Mouse (Mus musculus): ENCODE measurements around the gene Mettl27.
"Not testable (repeated sequence)": the region's sequence is repeated elsewhere in the genome, so short reads cannot be mapped to it uniquely, and the experiment has no call there.

Gene Mettl27

GRCm38 (mm10) chr5:134920106-134920687 lies 12.0 kb upstream of the Mettl27 start:
- DNase-seq (ENCODE audit: low spot score in 2 of 2) = no peak

DNA sequence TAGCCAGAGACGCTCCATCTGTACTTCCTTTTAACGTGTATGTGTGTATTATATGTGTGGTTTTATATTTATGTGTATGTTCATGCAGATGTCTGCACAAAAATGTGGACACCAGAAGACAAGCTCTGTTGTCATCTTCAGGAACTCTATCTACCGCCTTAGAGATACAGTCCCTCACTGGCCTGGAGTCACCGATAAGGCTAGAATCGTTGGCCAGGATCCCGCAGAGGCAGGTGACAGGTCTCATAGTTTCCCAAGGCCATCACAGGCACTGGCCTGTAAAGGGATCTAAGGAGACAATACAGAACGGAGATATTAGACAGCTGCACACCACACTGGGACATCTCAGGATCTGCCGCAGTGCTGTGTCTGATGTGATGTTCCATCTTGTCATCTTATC lies 11.1 kb upstream of the Mettl27 start:
- no peak for DNase-seq (ENCODE audit: low spot score in 2 of 2)

- no peak for DNase-seq (ENCODE audit: low spot score in 2 of 2)
Measured at GRCm38 (mm10) chr5:134923141-134923540, 9.0 kb upstream of the Mettl27 start.

- DNase-seq (ENCODE audit: low spot score in 2 of 2) = no peak
Measured at GRCm38 (mm10) chr5:134926726-134927125, 5.4 kb upstream of the Mettl27 start.

DNA sequence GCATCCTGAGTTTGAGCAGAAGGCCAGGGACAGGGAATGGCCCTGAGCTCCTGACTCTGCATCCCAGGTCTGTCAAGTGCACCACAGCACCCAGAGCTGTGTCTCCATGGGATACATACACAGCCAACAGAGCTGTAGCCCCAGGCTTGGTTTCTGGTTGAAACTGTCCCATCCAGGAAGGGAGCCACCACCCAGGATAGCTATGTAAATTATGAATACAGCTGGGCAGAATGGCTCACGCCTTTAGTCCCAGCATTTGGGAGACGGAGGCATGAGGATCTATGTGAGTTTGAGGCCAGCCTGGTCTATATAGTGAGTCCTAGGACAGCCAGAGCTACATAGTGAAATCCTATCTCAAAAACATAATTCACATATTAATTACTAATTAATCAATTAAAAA lies 2.2 kb upstream of the Mettl27 start:
- no peak for DNase-seq (ENCODE audit: low spot score in 2 of 2)

GRCm38 (mm10) chr5:134932903-134933276 lies 722 bp downstream of the Mettl27 start:
- peak in 1 of 2 experiments; percentile 39 for DNase-seq (ENCODE audit: low spot score in 2 of 2)

DNA sequence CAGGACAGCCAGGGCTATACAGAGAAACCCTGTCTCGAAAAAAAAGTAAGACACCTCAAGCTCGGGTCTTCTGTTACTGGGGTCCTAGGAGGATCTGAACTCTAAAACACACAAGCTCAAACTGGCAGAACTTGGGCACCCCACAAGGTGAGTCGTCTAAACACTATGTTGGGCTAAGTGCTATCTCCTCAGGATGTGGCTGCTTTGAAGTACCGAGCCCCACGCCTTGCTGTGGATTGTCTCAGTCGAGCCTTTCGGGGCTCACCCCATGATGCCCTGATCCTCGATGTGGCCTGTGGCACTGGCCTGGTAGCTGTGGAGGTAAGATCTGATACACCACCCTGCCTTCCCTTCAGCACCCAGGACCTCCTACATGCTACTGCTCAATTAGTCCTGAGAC lies 1.1 kb downstream of the Mettl27 start:
- DNase-seq (ENCODE audit: low spot score in 2 of 2) = no peak

DNA sequence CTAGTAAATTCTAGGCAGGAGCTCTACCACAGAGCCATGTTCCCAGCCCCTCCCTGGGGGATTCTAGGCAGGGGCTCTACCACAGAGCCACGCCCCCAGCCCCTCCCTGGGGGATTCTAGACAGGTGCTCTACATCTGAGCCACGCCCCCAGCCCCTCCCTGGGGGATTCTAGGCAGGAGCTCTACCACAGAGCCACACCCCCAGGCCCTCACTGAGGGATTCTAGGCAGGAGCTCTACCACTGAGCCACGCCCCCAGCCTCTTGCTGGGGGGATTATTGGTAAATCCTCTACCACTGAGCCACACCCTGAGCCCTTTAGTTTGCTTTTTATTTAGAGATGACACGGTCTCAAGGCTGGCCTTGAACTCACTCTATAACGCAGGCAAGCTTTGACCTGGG lies 1.5 kb downstream of the Mettl27 start:
- not testable (repeated sequence) for DNase-seq (ENCODE audit: low spot score in 2 of 2)

- no peak for DNase-seq (ENCODE audit: low spot score in 2 of 2)
Measured at GRCm38 (mm10) chr5:134934666-134935065, 2.5 kb downstream of the Mettl27 start.

- DNase-seq (ENCODE audit: low spot score in 2 of 2) = no peak
Measured at GRCm38 (mm10) chr5:134936051-134936450, 3.9 kb downstream of the Mettl27 start.

- no peak for DNase-seq (ENCODE audit: low spot score in 2 of 2)
Measured at GRCm38 (mm10) chr5:134936626-134937185, 4.5 kb downstream of the Mettl27 start.

- no peak for DNase-seq (ENCODE audit: low spot score in 2 of 2)
Measured at GRCm38 (mm10) chr5:134939069-134939468, 6.9 kb downstream of the Mettl27 start.

DNA sequence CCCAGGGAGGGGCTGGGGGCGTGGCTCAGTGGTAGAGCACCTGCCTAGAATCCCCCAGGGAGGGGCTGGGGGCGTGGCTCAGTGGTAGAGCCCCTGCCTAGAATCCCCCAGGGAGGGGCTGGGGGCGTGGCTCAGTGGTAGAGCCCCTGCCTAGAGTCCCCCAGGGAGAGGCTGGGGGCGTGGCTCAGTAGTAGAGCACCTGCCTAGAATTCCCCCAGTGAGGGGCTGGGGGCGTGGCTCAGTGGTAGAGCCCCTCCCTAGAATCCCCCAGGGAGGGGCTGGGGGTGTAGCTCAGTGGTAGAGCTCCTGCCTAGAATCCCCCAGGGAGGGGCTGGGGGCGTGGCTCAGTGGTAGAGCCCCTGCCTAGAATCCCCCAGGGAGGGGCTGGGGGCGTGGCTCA lies 7.4 kb downstream of the Mettl27 start:
- not testable (repeated sequence) for DNase-seq (ENCODE audit: low spot score in 2 of 2)

- no peak for DNase-seq (ENCODE audit: low spot score in 2 of 2)
Measured at GRCm38 (mm10) chr5:134941472-134942209, 9.5 kb downstream of the Mettl27 start.

GRCm38 (mm10) chr5:134942740-134943139 lies 10.6 kb downstream of the Mettl27 start:
- DNase-seq (ENCODE audit: low spot score in 2 of 2) = no peak

GRCm38 (mm10) chr5:134944179-134944578 lies 12.0 kb downstream of the Mettl27 start:
- DNase-seq (ENCODE audit: low spot score in 2 of 2) = no peak

- DNase-seq (ENCODE audit: low spot score in 2 of 2) = no peak
Measured at GRCm38 (mm10) chr5:134945266-134945959, 13.2 kb downstream of the Mettl27 start.

- no peak for DNase-seq (ENCODE audit: low spot score in 2 of 2)
Measured at GRCm38 (mm10) chr5:134946063-134946856, 14.1 kb downstream of the Mettl27 start.

DNA sequence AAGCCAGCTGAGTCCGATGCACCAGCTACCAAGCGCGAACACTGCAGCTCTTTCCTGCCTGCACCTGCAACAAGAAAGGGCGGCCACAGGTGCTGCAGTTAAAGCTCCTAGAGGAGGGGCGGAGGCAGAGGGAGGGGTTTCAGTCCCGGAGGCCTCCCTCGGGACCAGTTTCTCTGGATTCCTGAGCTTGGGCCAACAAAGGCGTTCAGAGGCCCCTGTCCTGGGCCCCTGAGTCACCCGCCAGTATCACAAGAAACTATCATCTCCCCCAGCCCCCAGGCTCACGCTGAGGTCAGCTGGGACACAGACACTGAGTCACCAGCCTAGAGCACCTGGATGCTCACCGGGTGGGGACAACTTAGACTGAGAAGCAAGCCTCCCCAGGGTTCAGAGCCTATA lies 14.7 kb downstream of the Mettl27 start, which contains the start of gene Cldn4:
Gene Cldn4 (minus strand): TSS at position 78 of the 399 bp plus-strand sequence.
- DNase-seq (ENCODE audit: low spot score in 2 of 2) = no peak

- DNase-seq (ENCODE audit: low spot score in 2 of 2) = no peak
Measured at GRCm38 (mm10) chr5:134947420-134948084, 15.4 kb downstream of the Mettl27 start.

DNA sequence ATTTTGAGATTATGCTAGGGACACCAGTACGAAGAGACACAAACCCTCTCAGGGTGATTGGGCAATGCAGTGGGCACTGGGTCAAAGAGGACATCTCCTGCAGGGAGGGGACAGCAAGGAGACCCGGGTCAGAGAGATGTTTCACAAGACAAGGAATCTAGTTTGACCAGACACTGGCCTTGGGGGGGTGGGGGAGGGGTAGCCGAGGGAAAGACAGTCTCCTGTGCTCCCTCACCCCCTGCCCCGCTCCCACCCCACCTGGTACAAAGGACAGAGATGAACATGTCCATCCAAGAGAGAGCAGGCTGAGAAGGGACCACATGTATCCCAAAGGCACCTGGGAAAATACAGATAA lies 15.9 kb downstream of the Mettl27 start:
- no peak for DNase-seq (ENCODE audit: low spot score in 2 of 2)
